Mouse (Mus musculus): Measurements from ENCODE around the gene Gjd3.

DNA sequence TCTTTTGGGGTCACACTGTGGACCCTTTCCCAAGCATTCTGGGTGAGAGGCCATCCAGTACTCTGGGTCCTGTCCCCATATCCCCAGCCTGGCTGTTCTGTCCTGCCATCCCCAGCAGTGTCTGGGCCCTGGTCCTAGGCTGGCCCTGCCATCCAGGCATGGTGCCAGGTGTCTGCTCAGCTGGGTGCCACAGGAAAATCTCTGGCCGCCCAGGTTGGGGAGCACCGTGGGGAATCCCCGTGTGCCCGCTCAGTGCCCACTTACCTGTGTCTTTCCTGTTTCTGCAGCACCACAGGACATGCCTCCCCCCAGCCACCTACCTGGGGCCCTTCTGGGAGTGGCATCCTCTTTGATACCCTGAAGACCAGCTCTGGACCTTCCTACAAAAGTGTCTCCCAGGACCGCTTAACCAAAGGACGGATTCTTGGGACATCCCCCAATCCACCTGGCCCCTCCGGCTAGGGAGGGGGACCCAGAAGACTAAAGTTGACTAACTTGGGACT lies 32.8 kb downstream of the Gjd3 start:
- TF ChIP-seq POLR2A (IDR thresholded peaks at IDR 0.05; ENCODE audit: insufficient read depth, low read length) (no peak), CTCF (IDR thresholded peaks at IDR 0.05; ENCODE audit: low read depth, low read length) (no peak), EP300 (IDR thresholded peaks at IDR 0.05; ENCODE audit: insufficient read depth, low read depth, low read length) (no peak)
